Mouse (Mus musculus) myocyte (in vitro differentiated cells): ENCODE measurements around the gene Speg. TPM values are rescaled to one million over a fixed set of nuclear protein-coding genes. Genes with fewer than 3 reads are reported as not detected.

Experiments
- H3K27me3 ChIP-seq: one replicate; pipeline ENCODE4 v1.6.1; 2011; ENCODE audit not compliant: control insufficient read depth, insufficient read depth, insufficient read length
- H3K36me3 ChIP-seq: one replicate; pipeline ENCODE4 v1.6.1; 2011; ENCODE audit not compliant: control insufficient read depth, insufficient read depth
- H3K4me2 ChIP-seq: one replicate; pipeline ENCODE4 v1.6.1; 2011; ENCODE audit warnings: low read depth, control low read depth
- H3K4me3 ChIP-seq: one replicate; pipeline ENCODE4 v1.5.1; 2011; ENCODE audit warnings: mild to moderate bottlenecking, control low read depth, moderate library complexity
- H3K79me2 ChIP-seq: one replicate; pipeline ENCODE4 v1.6.1; 2011; ENCODE audit not compliant: control insufficient read depth, insufficient read depth
- H3ac ChIP-seq: one replicate; pipeline ENCODE4 v1.6.1; 2011; ENCODE audit not compliant: control insufficient read depth, insufficient read length
- CEBPB ChIP-seq: IDR thresholded peaks from 2 replicates; pipeline ENCODE4 v1.6.1; 2011; ENCODE audit warnings: mild to moderate bottlenecking, moderate library complexity; ENCODE audit not compliant: poor library complexity, insufficient read depth, severe bottlenecking
- E2F4 ChIP-seq: IDR thresholded peaks from one replicate; pipeline ENCODE4 v1.6.1; 2011; ENCODE audit warnings: mild to moderate bottlenecking, control low read depth, moderate library complexity; ENCODE audit not compliant: insufficient read depth
- MAX ChIP-seq: IDR thresholded peaks from one replicate; pipeline ENCODE4 v1.6.1; 2011; ENCODE audit warnings: low read depth, mild to moderate bottlenecking, control low read depth
- MYOD1 ChIP-seq, 3 experiments: IDR thresholded peaks; one replicate each; pipeline ENCODE4 v1.6.1; 2011; ENCODE audit warnings: control low read depth in 2 of 3, low read depth in 2 of 3, mild to moderate bottlenecking in 2 of 3, moderate library complexity in 1 of 3; ENCODE audit not compliant: insufficient read length in 2 of 3, control insufficient read depth in 1 of 3
- MYOG ChIP-seq, 3 experiments: IDR thresholded peaks; one replicate each; pipeline ENCODE4 v1.6.1; 2011; ENCODE audit warnings: control low read depth in 2 of 3, low read depth in 2 of 3, mild to moderate bottlenecking in 2 of 3; ENCODE audit not compliant: insufficient read length in 2 of 3, control insufficient read depth in 1 of 3, insufficient read depth in 1 of 3
- POLR2A ChIP-seq: IDR thresholded peaks from one replicate; pipeline ENCODE4 v1.6.1; 2011; ENCODE audit warnings: low read depth, mild to moderate bottlenecking, control low read depth, moderate library complexity; ENCODE audit not compliant: insufficient read length
- POLR2AphosphoS2 ChIP-seq: IDR thresholded peaks from one replicate; pipeline ENCODE4 v1.6.1; 2011; ENCODE audit warnings: low read depth, control low read depth; ENCODE audit not compliant: insufficient read length
- REST ChIP-seq: IDR thresholded peaks from one replicate; pipeline ENCODE4 v1.6.1; 2011; ENCODE audit warnings: mild to moderate bottlenecking, control low read depth, moderate library complexity; ENCODE audit not compliant: insufficient read depth, insufficient read length
- SRF ChIP-seq: IDR thresholded peaks from one replicate; pipeline ENCODE4 v1.6.1; 2011; ENCODE audit warnings: low read depth; ENCODE audit not compliant: control insufficient read depth, insufficient read length
- TCF12 ChIP-seq: IDR thresholded peaks from one replicate; pipeline ENCODE4 v1.6.1; 2011; ENCODE audit warnings: mild to moderate bottlenecking, control low read depth; ENCODE audit not compliant: poor library complexity, insufficient read depth, severe bottlenecking
- TCF3 ChIP-seq: IDR thresholded peaks from one replicate; pipeline ENCODE4 v1.6.1; 2011; ENCODE audit warnings: low read depth, control low read depth; ENCODE audit not compliant: insufficient read length
- USF1 ChIP-seq: IDR thresholded peaks from one replicate; pipeline ENCODE4 v1.6.1; 2011; ENCODE audit warnings: low read depth, mild to moderate bottlenecking, control low read depth, moderate library complexity
- polyA plus RNA-seq: library from polyadenylated mRNA; unstranded; fragments of >200 nt; fragmentation: generic; extraction: Trizol; gene quantifications from one replicate; pipeline ENCODE4 v1.2.1, GENCODE M21; 2012; ENCODE audit warnings: missing spikeins

Gene Speg
- polyA plus RNA-seq, 1 experiment, result 42.3 TPM

DNA sequence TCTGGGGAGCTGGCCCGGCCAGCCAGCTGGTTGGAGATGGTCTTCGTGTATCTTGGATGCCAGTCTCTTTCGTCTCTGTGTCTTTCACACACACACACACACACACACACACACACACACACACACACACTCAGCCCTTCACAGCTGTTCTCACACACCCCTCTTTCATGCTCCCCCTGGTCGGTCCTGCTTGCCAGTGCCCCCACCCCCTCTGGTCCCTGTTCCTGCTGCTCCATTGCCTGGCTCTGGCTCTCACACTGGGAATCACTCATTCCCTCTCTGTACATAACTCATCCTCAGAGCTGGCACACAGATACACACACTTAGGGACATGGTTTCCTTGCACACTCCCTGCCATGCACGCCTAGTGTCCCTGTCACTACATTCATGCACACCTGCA is 76.8 kb downstream of the Speg start:
- H3K4me3 ChIP-seq, result no peak overlapping the region
- H3K4me2 ChIP-seq, result no peak overlapping the region
- H3K79me2 ChIP-seq, result no peaks in the 10 kb centered on the region
- no peaks in the 10 kb centered on the region for H3K36me3 ChIP-seq
- H3K27me3 ChIP-seq, result peaks cover 18% of the 10 kb centered on the region
- TF ChIP-seq MYOG (IDR thresholded peaks at IDR 0.05; ENCODE audit: control insufficient read depth in 1 of 3, insufficient read depth in 1 of 3, insufficient read length in 2 of 3, low read depth in 2 of 3) (peak in 1 of 3 experiments; percentile 12), POLR2AphosphoS2 (no peak)
- no peak overlapping the region for H3ac ChIP-seq

DNA sequence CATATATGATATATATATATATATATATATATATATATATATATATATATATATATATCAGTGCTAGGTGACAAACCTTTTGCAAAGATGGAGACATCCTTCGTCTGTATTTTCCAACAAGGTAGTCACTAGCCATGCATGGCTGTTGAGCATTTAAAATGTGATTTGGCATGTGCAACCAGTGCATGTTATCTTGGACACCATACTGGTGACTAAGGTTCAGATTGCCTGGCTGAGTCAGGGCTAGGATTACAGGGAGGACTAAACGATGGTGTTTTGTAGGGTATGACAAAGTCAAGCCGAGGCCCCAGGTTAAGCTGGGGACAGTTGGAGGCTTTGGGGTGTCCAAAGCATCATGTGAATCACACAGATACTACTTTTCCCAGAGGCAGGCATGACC is 80.3 kb downstream of the Speg start:
- Histone ChIP-seq H3K4me2 (no peak overlapping the region), H3K79me2 (no peaks in the 10 kb centered on the region), H3ac (no peak overlapping the region), H3K4me3 (no peak overlapping the region), H3K27me3 (peaks cover 18% of the 10 kb centered on the region), H3K36me3 (no peaks in the 10 kb centered on the region)
- TF ChIP-seq USF1 (no peak), MAX (no peak), E2F4 (no peak), CEBPB (no peak), MYOG (IDR thresholded peaks at IDR 0.05; ENCODE audit: control insufficient read depth in 1 of 3, insufficient read depth in 1 of 3, insufficient read length in 2 of 3, low read depth in 2 of 3) (no peak), REST (no peak), POLR2AphosphoS2 (no peak)

DNA sequence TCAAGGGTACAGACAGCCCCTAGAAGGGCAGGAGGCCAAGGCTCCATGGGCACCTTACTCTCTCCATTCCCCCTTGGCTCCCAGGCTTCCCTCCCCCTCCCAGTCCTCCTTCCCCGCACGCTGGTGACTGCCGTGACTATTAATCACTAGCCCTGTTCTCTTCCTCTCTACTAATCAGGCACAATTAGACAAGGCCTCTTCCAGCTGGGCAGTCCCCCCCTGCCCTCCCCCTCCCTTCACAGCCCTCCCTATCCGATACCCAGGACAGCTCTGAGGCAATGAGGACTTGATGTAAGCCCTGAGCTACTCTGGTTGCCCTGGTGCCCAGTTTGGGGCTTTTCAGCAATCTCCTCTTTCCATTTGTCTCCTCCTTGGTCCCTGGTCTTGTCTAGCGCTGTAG is 80.9 kb downstream of the Speg start:
- TF ChIP-seq REST, result no peak
- no peak for TF ChIP-seq MYOG (IDR thresholded peaks at IDR 0.05; ENCODE audit: control insufficient read depth in 1 of 3, insufficient read depth in 1 of 3, insufficient read length in 2 of 3, low read depth in 2 of 3)
- no peak for TF ChIP-seq MYOD1 (IDR thresholded peaks at IDR 0.05; ENCODE audit: control insufficient read depth in 1 of 3, insufficient read length in 2 of 3, low read depth in 2 of 3)
- TF ChIP-seq USF1, result no peak
- no peak for TF ChIP-seq TCF3
- no peak for TF ChIP-seq SRF
- TF ChIP-seq POLR2AphosphoS2, result no peak
- TF ChIP-seq E2F4, result no peak
- no peak for TF ChIP-seq TCF12
- no peak for TF ChIP-seq POLR2A
- no peak for TF ChIP-seq MAX
- no peak for TF ChIP-seq CEBPB
- H3K27me3 ChIP-seq, result peaks cover 14% of the 10 kb centered on the region
- H3K4me2 ChIP-seq, result no peak overlapping the region
- no peaks in the 10 kb centered on the region for H3K79me2 ChIP-seq
- H3K36me3 ChIP-seq, result no peaks in the 10 kb centered on the region
- no peak overlapping the region for H3K4me3 ChIP-seq
- no peak overlapping the region for H3ac ChIP-seq

DNA sequence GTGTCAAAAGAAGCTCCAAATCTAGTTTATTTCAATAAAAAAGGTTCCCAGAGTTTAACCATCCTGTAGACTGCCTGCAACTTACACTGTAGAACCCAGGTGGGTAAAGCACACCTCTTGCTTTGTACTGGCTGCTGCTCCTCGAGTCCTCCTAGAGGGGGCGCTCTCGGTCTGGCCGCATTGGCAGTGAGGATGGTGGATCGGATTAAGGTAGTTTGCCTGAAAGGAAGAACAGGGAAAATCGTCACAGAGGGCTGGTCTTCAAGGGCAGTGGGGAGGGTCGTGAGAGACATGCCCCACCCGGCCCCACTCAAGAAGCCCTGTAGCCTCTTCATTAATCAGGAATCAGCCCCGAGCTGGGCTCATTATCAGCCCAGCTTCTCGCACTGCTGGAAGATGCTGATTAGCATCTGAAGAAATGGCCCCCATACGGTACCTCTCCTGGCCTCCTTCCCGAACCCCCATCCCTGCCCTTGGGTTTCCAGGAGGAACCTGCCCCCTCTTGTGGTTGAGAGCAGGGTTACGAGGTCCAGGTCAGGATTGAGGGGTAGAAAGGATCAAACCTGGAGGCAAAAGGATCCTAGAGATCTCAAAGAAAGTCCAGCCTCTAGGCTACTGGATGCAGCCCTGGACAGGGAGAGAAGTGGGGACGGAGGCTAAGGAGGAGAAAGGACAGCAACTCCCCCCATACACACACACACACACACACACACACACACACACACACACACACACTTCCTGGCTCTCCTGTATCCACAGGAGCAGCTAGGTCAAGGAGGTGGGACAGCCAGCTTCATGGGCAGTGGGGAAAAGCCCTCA is 81.9 kb downstream of the Speg start:
- peak overlapping the region; percentile 36 for H3K4me2 ChIP-seq
- TF ChIP-seq TCF3, result no peak
- H3K36me3 ChIP-seq, result no peaks in the 10 kb centered on the region
- H3K4me3 ChIP-seq, result no peak overlapping the region
- no peak overlapping the region for H3ac ChIP-seq
- peaks cover 6% of the 10 kb centered on the region for H3K27me3 ChIP-seq
- H3K79me2 ChIP-seq, result no peaks in the 10 kb centered on the region

DNA sequence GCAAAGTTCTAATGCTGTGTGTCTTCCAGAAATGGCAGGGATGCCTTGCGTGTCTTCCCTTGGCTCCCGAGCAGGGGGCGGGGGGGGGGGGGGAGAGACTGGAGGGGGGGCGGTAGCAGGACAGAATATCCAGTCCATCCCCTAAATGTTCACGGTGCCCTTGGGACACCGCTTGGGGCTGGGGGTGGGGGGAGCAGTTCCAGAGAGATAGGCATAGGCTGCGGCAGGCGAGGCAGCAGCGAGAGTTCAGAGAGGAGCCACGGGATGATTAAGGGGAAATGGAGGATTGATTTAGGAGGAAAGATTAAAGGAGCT is 82.6 kb downstream of the Speg start:
- TF ChIP-seq MAX, result no peak
- no peak for TF ChIP-seq MYOG (IDR thresholded peaks at IDR 0.05; ENCODE audit: control insufficient read depth in 1 of 3, insufficient read depth in 1 of 3, insufficient read length in 2 of 3, low read depth in 2 of 3)
- no peak for TF ChIP-seq POLR2A
- no peak for TF ChIP-seq MYOD1 (IDR thresholded peaks at IDR 0.05; ENCODE audit: control insufficient read depth in 1 of 3, insufficient read length in 2 of 3, low read depth in 2 of 3)
- no peak for TF ChIP-seq TCF12
- no peak for TF ChIP-seq TCF3
- Histone ChIP-seq H3K4me3 (peak overlapping the region; percentile 12), H3K36me3 (no peaks in the 10 kb centered on the region), H3ac (no peak overlapping the region), H3K79me2 (no peaks in the 10 kb centered on the region), H3K27me3 (no peaks in the 10 kb centered on the region), H3K4me2 (peak overlapping the region; percentile 64)
